Comparison of ENCODE assay signal across 9 mouse cellular contexts in the genomic region with DNA sequence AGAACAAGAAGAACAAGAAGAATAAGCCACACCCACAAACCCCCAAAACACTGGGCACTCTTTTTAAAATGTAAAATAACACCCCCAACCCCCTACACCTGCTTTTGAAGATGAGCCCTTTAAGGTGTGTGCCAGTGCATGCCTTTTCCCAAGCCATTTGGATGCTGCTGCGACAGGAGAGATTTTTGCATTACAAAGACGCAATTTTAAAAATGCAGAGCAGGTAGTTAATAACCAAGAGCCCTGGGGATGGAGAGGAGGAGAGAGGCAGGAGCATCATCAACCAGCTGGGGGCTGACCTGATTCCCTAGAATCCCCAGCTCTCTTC. TPM values are rescaled to one million over a fixed set of nuclear protein-coding genes. Genes with fewer than 3 reads are reported as not detected.
DNase-seq lines count a peak whose midpoint lies in the region; ATAC-seq lines count a peak whose summit lies in the region.
"Had no signal": no experiment of that assay in that cellular context is flagged by ENCODE, and none has a peak within 500 bp of the region (broad histone marks: within the 10 kb centered on the region; RNA-seq: fewer than 3 reads in every experiment).

Gene Astn1 (plus strand): TSS at position 310 of the 328 bp plus-strand sequence.

- peak within 1 kb of the TSS; percentile 52 for H3K4me2 ChIP-seq in neural tube, embryonic 11.5 days (ENCODE audit: low read depth)
- H3K4me2 ChIP-seq in limb, embryonic 11.5 days (ENCODE audit: low read depth, severe bottlenecking): peak within 1 kb of the TSS; percentile 81

- peak within 1 kb of the TSS; percentile 59 for H3K9ac ChIP-seq in neural tube, embryonic 11.5 days (ENCODE audit: low read length)
- peak within 1 kb of the TSS; percentile 83 for H3K9ac ChIP-seq in limb, embryonic 11.5 days (ENCODE audit: low read length)

- 7% methylated on average over 2 of the region's 2 CpGs for WGBS in neural tube, embryonic 11.5 days
- WGBS in limb, embryonic 11.5 days: 3% methylated on average over 2 of the region's 2 CpGs

- H3K4me1 ChIP-seq in neural tube, embryonic 11.5 days (ENCODE audit: control insufficient read depth, insufficient read depth, low read length): peaks cover 16% of the 10 kb centered on the region; the same call in 1 of the 2 replicates
- H3K4me1 ChIP-seq in limb, embryonic 11.5 days (ENCODE audit: control insufficient read depth, insufficient read depth, low read length): 0 out of 2 replicates have a peak, but pooled peaks cover 2% of the 10 kb centered on the region

- H3K27me3 ChIP-seq in neural tube, embryonic 11.5 days (ENCODE audit: control insufficient read depth, insufficient read depth, low read length): 0 out of 2 replicates have a peak, but pooled peaks cover 2% of the 10 kb centered on the region
- peaks cover 10% of the 10 kb centered on the region for H3K27me3 ChIP-seq in limb, embryonic 11.5 days (ENCODE audit: control insufficient read depth, insufficient read depth, low read length)

- H3K4me3 ChIP-seq in neural tube, embryonic 11.5 days (ENCODE audit: low read depth, low read length): peak within 1 kb of the TSS; percentile 48
- H3K4me3 ChIP-seq in limb, embryonic 11.5 days (ENCODE audit: low read depth, low read length): peak within 1 kb of the TSS; percentile 54
- H3K4me3 ChIP-seq: myocyte had no signal

- H3K36me3 ChIP-seq in neural tube, embryonic 11.5 days (ENCODE audit: control insufficient read depth, insufficient read depth, low read length): no peaks in the 10 kb centered on the region
- no peaks in the 10 kb centered on the region for H3K36me3 ChIP-seq in limb, embryonic 11.5 days (ENCODE audit: control insufficient read depth, insufficient read depth, low read length)

- intact Hi-C loops in gastrocnemius, postnatal 14 days (cut with DNase I; ENCODE audit: low total_unique reads): no loop called here

- peak; percentile 24 for DNase-seq in cerebellum, adult 9-11 months
- DNase-seq in cerebellum, postnatal 14 days: no peak
- no peak for DNase-seq in neural tube, embryonic 11.5 days (ENCODE audit: low spot score)
- no peak for DNase-seq in neural tube, embryonic 10.5 days (ENCODE audit: extremely low spot score, low spot score)
- DNase-seq in limb, embryonic 11.5 days (ENCODE audit: low spot score): no peak
- DNase-seq in urinary bladder, postnatal 10 days (ENCODE audit: low spot score): no peak
- no peak for DNase-seq in spleen, postnatal 4 days (ENCODE audit: low spot score in 2 of 2)
- no peak for DNase-seq in gastrocnemius, postnatal 14 days

- no peaks in the 10 kb centered on the region for H3K9me3 ChIP-seq in neural tube, embryonic 11.5 days (ENCODE audit: control insufficient read depth, low read length)
- no peaks in the 10 kb centered on the region for H3K9me3 ChIP-seq in limb, embryonic 11.5 days (ENCODE audit: control insufficient read depth, low read length)

- ATAC-seq in neural tube, embryonic 11.5 days (ENCODE audit: insufficient read depth, low FRiP score, low TSS enrichment): no peak; the same call in 1 of the 2 replicates
- peak; percentile 6; the same call in 1 of the 2 replicates for ATAC-seq in limb, embryonic 11.5 days (ENCODE audit: insufficient number of reproducible peaks, low FRiP score, low TSS enrichment, low read depth)

- H3K27ac ChIP-seq in neural tube, embryonic 11.5 days (ENCODE audit: low read depth, low read length): peak within 1 kb of the TSS; percentile 63
- no peak within 1 kb of the TSS for H3K27ac ChIP-seq in limb, embryonic 11.5 days (replicated peaks; ENCODE audit: low read depth, low read length)

RNA-seq across cellular contexts. Expression of gene Astn1, which starts in this region (rescaled TPM):
- polyA plus RNA-seq in neural tube, embryonic 11.5 days (2014; fragmentation: Nextera tagmentation; extraction: Ambion mirVana): 13.5 and 15.8 TPM in 2 replicates
- 3.5 and 4.5 TPM in 2 replicates for polyA plus RNA-seq in limb, embryonic 11.5 days (2014; fragmentation: Nextera tagmentation; extraction: Ambion mirVana)
- total RNA-seq in gastrocnemius, postnatal 14 days (2021): under 1 TPM; 0.38 to 0.39 TPM
- polyA plus RNA-seq: myocyte had no signal
